Mouse (Mus musculus): Measurements from ENCODE around the gene Vac14. TPM values are rescaled to one million over a fixed set of nuclear protein-coding genes. Genes with fewer than 3 reads are reported as not detected.

Gene Vac14
- polyA plus RNA-seq, 1 experiment from 2014 or later: 32.8 TPM

DNA sequence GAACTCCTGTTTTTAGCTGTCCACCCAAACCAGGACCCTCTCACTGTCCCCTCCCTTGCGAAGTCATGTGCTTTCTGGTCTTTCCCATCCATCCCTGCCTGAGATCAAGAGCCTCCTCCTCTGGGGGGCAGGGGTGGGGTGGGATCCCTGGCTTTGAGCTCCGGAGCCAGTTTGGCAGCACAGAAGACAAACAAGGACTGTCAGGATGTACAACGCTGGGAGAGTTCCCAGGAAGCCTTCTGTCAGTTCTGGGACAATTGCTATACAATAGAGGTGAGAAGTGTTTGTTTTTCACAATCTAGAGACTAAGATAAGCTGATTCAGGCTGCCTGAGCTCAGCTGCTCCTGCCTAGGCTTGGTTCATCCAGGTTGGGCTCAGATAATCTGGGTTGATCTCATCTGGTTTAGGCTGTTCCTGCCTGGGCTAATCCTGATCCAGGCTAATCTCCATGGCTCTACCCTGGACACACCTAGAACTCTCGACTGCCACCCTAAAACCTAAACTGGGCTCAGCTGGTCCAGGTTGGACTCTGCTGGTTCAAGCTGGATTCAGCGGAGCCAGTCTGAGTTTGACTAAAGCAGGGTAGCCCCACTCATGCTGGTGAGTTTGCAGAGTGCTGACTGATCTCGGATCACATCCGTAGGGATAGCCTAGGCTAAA lies 142.0 kb downstream of the Vac14 start:
- WGBS: 74% methylated on average over 7 of the region's 7 CpGs
- no peaks in the 10 kb centered on the region for H3K9me3 ChIP-seq (ENCODE audit: control insufficient read depth, low read length)
- no peak overlapping the region for H3K4me2 ChIP-seq (replicated peaks)
- no peaks in the 10 kb centered on the region for H3K27me3 ChIP-seq (ENCODE audit: control insufficient read depth, insufficient read depth, low read length)
- DNase-seq (ENCODE audit: low spot score): no peak
- peak overlapping the region; percentile 10; the same call in 1 of the 2 replicates for H3K27ac ChIP-seq
- no peak overlapping the region for H3K9ac ChIP-seq
- H3K36me3 ChIP-seq (replicated peaks; ENCODE audit: control insufficient read depth, insufficient read depth): no peaks in the 10 kb centered on the region
- no peaks in the 10 kb centered on the region for H3K4me1 ChIP-seq (replicated peaks; ENCODE audit: control insufficient read depth, insufficient read depth, low read length)
- H3K4me3 ChIP-seq (replicated peaks; ENCODE audit: low read length): no peak overlapping the region
- no peak for ATAC-seq (ENCODE audit: low FRiP score)

DNA sequence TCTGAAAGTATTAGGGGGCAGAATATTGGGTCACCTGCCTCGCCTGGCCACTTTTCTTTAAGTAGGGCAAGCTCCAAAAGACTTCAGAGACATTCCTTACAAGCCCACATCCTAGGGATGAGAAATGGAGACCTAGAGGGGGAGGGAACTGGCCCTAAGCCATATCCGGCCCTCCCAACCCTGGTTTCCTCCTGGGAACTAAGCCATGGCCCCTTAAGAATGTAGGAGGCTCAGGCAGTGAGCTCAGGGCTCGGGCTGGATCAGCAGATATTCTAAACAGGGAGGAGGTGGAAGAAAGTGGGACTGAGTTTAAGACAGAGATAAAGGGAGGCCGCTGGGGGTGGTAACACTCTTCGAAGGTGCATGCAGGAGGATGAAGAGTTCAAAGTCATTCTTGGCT lies 142.8 kb downstream of the Vac14 start:
- Histone ChIP-seq H3K27ac (peak overlapping the region; percentile 10; the same call in 1 of the 2 replicates), H3K27me3 (ENCODE audit: control insufficient read depth, insufficient read depth, low read length) (no peaks in the 10 kb centered on the region), H3K4me3 (replicated peaks; ENCODE audit: low read length) (no peak overlapping the region), H3K4me1 (replicated peaks; ENCODE audit: control insufficient read depth, insufficient read depth, low read length) (no peaks in the 10 kb centered on the region), H3K36me3 (replicated peaks; ENCODE audit: control insufficient read depth, insufficient read depth) (no peaks in the 10 kb centered on the region), H3K9me3 (ENCODE audit: control insufficient read depth, low read length) (no peaks in the 10 kb centered on the region), H3K4me2 (replicated peaks) (no peak overlapping the region), H3K9ac (no peak overlapping the region)
- ATAC-seq (ENCODE audit: low FRiP score): no peak
- 63% methylated on average over 5 of the region's 5 CpGs for WGBS
- no peak for DNase-seq (ENCODE audit: low spot score)

- Histone ChIP-seq H3K27me3 (ENCODE audit: control insufficient read depth, insufficient read depth, low read length) (no peaks in the 10 kb centered on the region), H3K4me1 (replicated peaks; ENCODE audit: control insufficient read depth, insufficient read depth, low read length) (no peaks in the 10 kb centered on the region), H3K27ac (no peak overlapping the region), H3K4me3 (replicated peaks; ENCODE audit: low read length) (no peak overlapping the region), H3K9me3 (ENCODE audit: control insufficient read depth, low read length) (no peaks in the 10 kb centered on the region), H3K9ac (no peak overlapping the region), H3K36me3 (replicated peaks; ENCODE audit: control insufficient read depth, insufficient read depth) (no peaks in the 10 kb centered on the region), H3K4me2 (replicated peaks) (no peak overlapping the region)
- no peak for DNase-seq (ENCODE audit: low spot score)
- no peak for ATAC-seq (ENCODE audit: low FRiP score)
- 65% methylated on average over 6 of the region's 6 CpGs for WGBS
Measured at GRCm38 (mm10) chr8:110761988-110762387, 143.6 kb downstream of the Vac14 start.

DNA sequence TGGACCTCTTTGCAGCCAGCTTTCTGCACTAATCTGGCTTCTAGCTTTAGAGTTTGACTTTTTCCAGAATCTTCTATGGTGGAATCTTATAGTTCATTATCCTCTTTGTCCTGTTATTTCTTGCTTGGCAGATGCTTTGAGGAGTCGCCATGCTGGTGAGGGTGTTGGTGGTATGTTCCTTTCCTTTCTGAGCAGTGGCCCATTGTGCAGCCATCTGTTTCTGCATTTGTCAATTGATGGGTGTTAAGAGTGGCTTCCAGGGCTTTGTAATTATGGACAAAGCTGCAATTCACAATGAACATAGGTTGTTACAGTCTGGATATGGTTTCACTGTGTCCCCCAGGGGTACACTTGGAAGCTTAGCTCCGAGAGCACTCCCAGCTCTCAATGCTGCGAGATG lies 146.3 kb downstream of the Vac14 start:
- no peak for DNase-seq (ENCODE audit: low spot score)
- H3K27me3 ChIP-seq (ENCODE audit: control insufficient read depth, insufficient read depth, low read length): no peaks in the 10 kb centered on the region
- WGBS: 40% methylated on average over 3 of the region's 3 CpGs
- no peaks in the 10 kb centered on the region for H3K4me1 ChIP-seq (replicated peaks; ENCODE audit: control insufficient read depth, insufficient read depth, low read length)
- H3K9me3 ChIP-seq (ENCODE audit: control insufficient read depth, low read length): no peaks in the 10 kb centered on the region
- H3K9ac ChIP-seq: no peak overlapping the region
- ATAC-seq (ENCODE audit: low FRiP score): no peak
- no peaks in the 10 kb centered on the region for H3K36me3 ChIP-seq (replicated peaks; ENCODE audit: control insufficient read depth, insufficient read depth)
- no peak overlapping the region for H3K27ac ChIP-seq
- H3K4me2 ChIP-seq (replicated peaks): no peak overlapping the region
- no peak overlapping the region for H3K4me3 ChIP-seq (replicated peaks; ENCODE audit: low read length)

GRCm38 (mm10) chr8:110767261-110767660 lies 148.9 kb downstream of the Vac14 start:
- Histone ChIP-seq H3K9ac (no peak overlapping the region), H3K36me3 (replicated peaks; ENCODE audit: control insufficient read depth, insufficient read depth) (no peaks in the 10 kb centered on the region), H3K4me2 (replicated peaks) (no peak overlapping the region), H3K4me1 (replicated peaks; ENCODE audit: control insufficient read depth, insufficient read depth, low read length) (no peaks in the 10 kb centered on the region), H3K9me3 (ENCODE audit: control insufficient read depth, low read length) (no peaks in the 10 kb centered on the region), H3K27me3 (ENCODE audit: control insufficient read depth, insufficient read depth, low read length) (no peaks in the 10 kb centered on the region), H3K4me3 (replicated peaks; ENCODE audit: low read length) (no peak overlapping the region), H3K27ac (no peak overlapping the region)
- DNase-seq (ENCODE audit: low spot score): no peak
- 89% methylated on average over 6 of the region's 6 CpGs for WGBS
- ATAC-seq (ENCODE audit: low FRiP score): no peak

Other genes starting within 250 kb of the Vac14 start
- 32.9 and 36.3 TPM in 2 replicates for gene Mtss1l, start 102.9 kb downstream of the Vac14 start, polyA plus RNA-seq (2014; fragmentation: Nextera tagmentation; extraction: Ambion mirVana)
- 5.4 and 6.1 TPM in 2 replicates for gene Il34, start 187.3 kb downstream of the Vac14 start, polyA plus RNA-seq (2014; fragmentation: Nextera tagmentation; extraction: Ambion mirVana)
- 66.7 and 73.0 TPM in 2 replicates for gene Cog4, start 228.0 kb downstream of the Vac14 start, polyA plus RNA-seq (2014; fragmentation: Nextera tagmentation; extraction: Ambion mirVana)
- gene Sf3b3, start 228.2 kb downstream of the Vac14 start, polyA plus RNA-seq (2014; fragmentation: Nextera tagmentation; extraction: Ambion mirVana): 92.2 and 102 TPM in 2 replicates